Mouse (Mus musculus) forebrain, embryonic 15.5 days (tissue): ENCODE measurements at regions not wholly inside any gene's neighbourhood (a gene's known extent, or its start where the extent isn't known, plus 50 kb on each side); places are given as distances from the start of the nearest gene placed in this dataset.
A peak's percentile ranks its signal among the peaks of the same experiment; 100 is the strongest.

Experiments used
- ATAC-seq: fragments of 200-750 bp; cut with Nextera tagmentation; replicated peaks from 2 replicates; pipeline ENCODE4 v1.8.0; 2017; ENCODE audit warnings: mild to moderate bottlenecking, moderate TSS enrichment, moderate library complexity
- H3K27ac ChIP-seq: fragments of 300-500 bp; sonication (generic); replicated peaks from 2 replicates; pipeline ENCODE4 v1.5.1; 2015; ENCODE audit warnings: mild to moderate bottlenecking, inconsistent platforms
- H3K27me3 ChIP-seq: fragments of 300-500 bp; sonication (generic); 2 replicates; pipeline ENCODE4 v1.6.1; 2015; ENCODE audit warnings: inconsistent platforms
- H3K36me3 ChIP-seq: fragments of 300-500 bp; sonication (generic); 2 replicates; pipeline ENCODE4 v1.6.1; 2015; ENCODE audit warnings: mild to moderate bottlenecking, inconsistent platforms
- H3K4me1 ChIP-seq: fragments of 300-500 bp; sonication (generic); 2 replicates; pipeline ENCODE4 v1.6.1; 2015; ENCODE audit warnings: inconsistent platforms
- H3K4me2 ChIP-seq: fragments of 300-500 bp; sonication (generic); replicated peaks from 2 replicates; pipeline ENCODE4 v1.6.1; 2015; ENCODE audit warnings: mild to moderate bottlenecking, inconsistent platforms
- H3K4me3 ChIP-seq: fragments of 300-500 bp; sonication (generic); 2 replicates; pipeline ENCODE4 v1.5.1; 2015; ENCODE audit warnings: mild to moderate bottlenecking, inconsistent platforms
- H3K9ac ChIP-seq: fragments of 300-500 bp; sonication (generic); replicated peaks from 2 replicates; pipeline ENCODE4 v1.6.1; 2015; ENCODE audit warnings: mild to moderate bottlenecking, inconsistent platforms
- H3K9me3 ChIP-seq: fragments of 300-500 bp; sonication (generic); 2 replicates; pipeline ENCODE4 v1.6.1; 2016; ENCODE audit warnings: inconsistent platforms
- WGBS: fragments of 180-500 bp; shearing (Covaris S2); methylation state at CpG from one replicate; pipeline ENCODE4 v1.1.7; 2015; ENCODE audit warnings: mixed read lengths; 5-methylcytosine and 5-hydroxymethylcytosine counted together

DNA sequence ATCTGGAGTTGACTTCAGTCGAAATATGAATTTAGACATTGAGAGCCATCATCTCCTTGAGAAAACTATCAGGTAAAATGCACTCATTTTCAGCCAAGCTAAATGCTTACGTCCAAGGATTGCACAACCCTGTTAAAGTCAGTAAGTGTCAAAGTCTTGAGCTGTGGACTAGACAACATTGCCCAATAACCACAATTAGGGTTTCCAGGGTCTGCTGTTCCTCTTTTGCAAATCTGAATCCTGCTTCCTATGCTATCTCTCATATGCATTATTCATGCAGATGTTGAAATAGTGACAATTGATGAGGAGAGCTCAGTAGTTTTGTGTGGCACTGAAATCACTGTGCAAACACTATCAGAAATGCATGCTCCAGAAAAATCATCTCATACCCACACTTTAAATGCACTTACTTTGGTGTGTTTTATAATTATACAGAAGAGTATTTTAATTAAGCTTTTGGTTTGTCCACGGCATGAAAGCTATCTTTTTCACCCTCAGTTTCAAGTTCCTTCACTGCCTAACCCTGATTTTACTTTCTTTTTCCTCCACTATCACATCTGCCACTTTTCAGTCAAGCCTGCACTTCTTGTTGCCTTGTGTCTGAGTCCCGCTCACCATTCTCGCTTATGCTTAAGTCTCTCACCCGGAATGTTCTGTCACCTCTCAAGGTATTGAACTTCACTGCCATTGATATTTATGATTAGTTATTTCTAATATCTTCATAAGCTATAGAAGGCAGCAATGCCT, 429.4 kb upstream of the Mef2c start:
- Histone ChIP-seq H3K27ac (no peak overlapping the region), H3K4me1 (no peaks in the 10 kb centered on the region), H3K4me3 (no peak overlapping the region), H3K27me3 (no peaks in the 10 kb centered on the region), H3K36me3 (no peaks in the 10 kb centered on the region), H3K9ac (no peak overlapping the region), H3K4me2 (no peak overlapping the region), H3K9me3 (no peaks in the 10 kb centered on the region)
- no peak for ATAC-seq
- WGBS: 81% methylated on average over 6 of the region's 6 CpGs

GRCm38 (mm10) chr13:83075320-83075877, 428.4 kb upstream of the Mef2c start:
- H3K36me3 ChIP-seq: no peaks in the 10 kb centered on the region
- H3K27ac ChIP-seq: no peak overlapping the region
- no peaks in the 10 kb centered on the region for H3K4me1 ChIP-seq
- no peak overlapping the region for H3K4me3 ChIP-seq
- ATAC-seq: no peak
- no peak overlapping the region for H3K9ac ChIP-seq
- H3K9me3 ChIP-seq: no peaks in the 10 kb centered on the region
- WGBS: 73% methylated on average over 7 of the region's 7 CpGs
- H3K4me2 ChIP-seq: no peak overlapping the region
- H3K27me3 ChIP-seq: no peaks in the 10 kb centered on the region

- 79% methylated on average over 2 of the region's 2 CpGs for WGBS
- Histone ChIP-seq H3K4me3 (no peak overlapping the region), H3K9ac (no peak overlapping the region), H3K4me2 (no peak overlapping the region), H3K36me3 (no peaks in the 10 kb centered on the region), H3K4me1 (no peaks in the 10 kb centered on the region), H3K27me3 (no peaks in the 10 kb centered on the region), H3K9me3 (no peaks in the 10 kb centered on the region), H3K27ac (no peak overlapping the region)
- ATAC-seq: no peak
Observed at GRCm38 (mm10) chr13:83076611-83077010, 427.2 kb upstream of the Mef2c start.

GRCm38 (mm10) chr13:83077085-83077484, 426.7 kb upstream of the Mef2c start:
- Histone ChIP-seq H3K4me3 (no peak overlapping the region), H3K27ac (no peak overlapping the region), H3K4me2 (no peak overlapping the region), H3K9me3 (no peaks in the 10 kb centered on the region), H3K9ac (no peak overlapping the region), H3K36me3 (no peaks in the 10 kb centered on the region), H3K27me3 (no peaks in the 10 kb centered on the region), H3K4me1 (no peaks in the 10 kb centered on the region)
- 79% methylated on average over 1 of the region's 1 CpGs for WGBS
- ATAC-seq: no peak

- H3K4me1 ChIP-seq: no peaks in the 10 kb centered on the region
- H3K4me2 ChIP-seq: no peak overlapping the region
- no peak overlapping the region for H3K27ac ChIP-seq
- WGBS: 80% methylated on average over 1 of the region's 1 CpGs
- no peaks in the 10 kb centered on the region for H3K36me3 ChIP-seq
- no peaks in the 10 kb centered on the region for H3K9me3 ChIP-seq
- H3K9ac ChIP-seq: no peak overlapping the region
- ATAC-seq: no peak
- no peaks in the 10 kb centered on the region for H3K27me3 ChIP-seq
- H3K4me3 ChIP-seq: no peak overlapping the region
Observed at GRCm38 (mm10) chr13:83079291-83079690, 424.5 kb upstream of the Mef2c start.

DNA sequence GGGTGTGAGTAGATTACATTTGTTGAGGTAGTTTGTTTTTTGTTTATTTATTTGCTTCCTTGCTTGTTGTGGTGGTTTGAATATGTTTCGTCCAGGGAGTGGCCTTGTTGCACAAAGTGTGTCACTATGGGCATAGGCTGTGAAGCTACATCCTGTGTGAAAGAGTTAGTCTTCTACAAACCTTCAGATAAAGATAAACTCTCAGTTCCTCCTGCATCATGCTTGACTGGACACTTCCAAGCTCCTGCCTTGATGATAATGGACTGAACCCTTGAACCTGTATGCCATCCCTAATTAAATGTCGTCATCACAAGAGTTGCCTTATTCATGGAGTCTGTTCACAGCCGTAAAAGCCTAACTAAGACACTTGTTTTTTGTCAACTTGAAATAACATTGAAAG, 418.9 kb upstream of the Mef2c start:
- ATAC-seq: no peak

GRCm38 (mm10) chr13:83099908-83100307, 403.9 kb upstream of the Mef2c start:
- WGBS: 60% methylated on average over 1 of the region's 1 CpGs
- H3K27ac ChIP-seq: no peak overlapping the region
- H3K9ac ChIP-seq: no peak overlapping the region
- no peaks in the 10 kb centered on the region for H3K27me3 ChIP-seq
- H3K4me3 ChIP-seq: no peak overlapping the region
- H3K9me3 ChIP-seq: no peaks in the 10 kb centered on the region
- no peaks in the 10 kb centered on the region for H3K36me3 ChIP-seq
- H3K4me2 ChIP-seq: no peak overlapping the region
- H3K4me1 ChIP-seq: no peaks in the 10 kb centered on the region
- no peak for ATAC-seq

More for the DNA sequence above, 418.9 kb upstream of the Mef2c start:
- Histone ChIP-seq H3K4me3 (no peak overlapping the region), H3K27me3 (no peaks in the 10 kb centered on the region), H3K9me3 (no peaks in the 10 kb centered on the region), H3K36me3 (no peaks in the 10 kb centered on the region), H3K4me1 (no peaks in the 10 kb centered on the region), H3K4me2 (no peak overlapping the region), H3K9ac (no peak overlapping the region), H3K27ac (no peak overlapping the region)
- WGBS: 73% methylated on average over 3 of the region's 3 CpGs

GRCm38 (mm10) chr13:83110610-83111009, 393.2 kb upstream of the Mef2c start:
- no peaks in the 10 kb centered on the region for H3K27me3 ChIP-seq
- 68% methylated on average over 3 of the region's 3 CpGs for WGBS
- H3K4me3 ChIP-seq: no peak overlapping the region
- H3K4me1 ChIP-seq: 0 out of 2 replicates have a peak, but pooled peaks cover 3% of the 10 kb centered on the region
- no peak for ATAC-seq
- H3K9ac ChIP-seq: no peak overlapping the region
- no peak overlapping the region for H3K4me2 ChIP-seq
- no peak overlapping the region; the same call in 1 of the 2 replicates for H3K27ac ChIP-seq
- no peaks in the 10 kb centered on the region for H3K36me3 ChIP-seq
- no peaks in the 10 kb centered on the region for H3K9me3 ChIP-seq

DNA sequence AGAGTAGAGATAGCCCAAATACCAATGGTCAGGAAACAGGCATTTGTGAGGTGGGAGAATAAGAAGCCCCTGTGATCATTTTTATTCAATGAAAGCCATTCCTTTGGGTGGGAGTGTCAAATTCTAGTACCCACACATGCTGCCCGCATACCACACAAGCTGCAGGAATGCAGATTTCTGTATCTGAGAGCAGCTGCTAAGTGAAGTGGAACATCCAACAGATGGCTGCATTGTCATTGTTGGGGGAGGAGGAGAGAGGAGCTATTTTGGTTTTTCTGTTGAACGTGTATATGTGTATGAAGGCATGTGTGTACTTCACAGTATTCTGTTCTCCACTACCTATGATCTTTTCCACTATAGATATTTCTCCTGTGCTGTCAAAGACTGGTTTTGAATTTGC, 392.3 kb upstream of the Mef2c start:
- 6% methylated on average over 2 of the region's 2 CpGs for WGBS
- Histone ChIP-seq H3K9me3 (no peaks in the 10 kb centered on the region), H3K4me2 (no peak overlapping the region), H3K4me1 (0 out of 2 replicates have a peak, but pooled peaks cover 3% of the 10 kb centered on the region), H3K36me3 (no peaks in the 10 kb centered on the region), H3K9ac (no peak overlapping the region), H3K27me3 (no peaks in the 10 kb centered on the region), H3K4me3 (no peak overlapping the region), H3K27ac (no peak overlapping the region)
- 0 out of 2 replicates have a peak, but pooled peaks have one; percentile 43 for ATAC-seq

DNA sequence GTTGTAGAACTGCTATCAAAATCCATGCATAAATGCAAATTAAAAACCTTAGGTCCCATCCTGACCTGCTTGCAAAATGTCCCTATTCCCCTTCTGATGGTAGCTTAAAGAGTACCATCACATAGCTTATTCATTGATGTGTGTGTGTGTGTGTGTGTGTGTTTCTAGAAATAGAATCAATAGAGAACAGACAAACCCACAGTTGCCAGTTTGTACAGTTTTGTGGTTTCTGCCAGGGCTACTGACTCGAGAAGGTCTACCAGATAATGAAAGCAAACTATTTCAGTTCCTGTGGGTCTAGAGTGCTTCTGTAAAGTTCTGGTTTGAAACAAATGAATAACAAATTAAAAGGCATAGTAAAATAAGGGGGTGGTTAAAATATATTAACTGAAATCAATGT, 391.5 kb upstream of the Mef2c start:
- H3K4me1 ChIP-seq: 0 out of 2 replicates have a peak, but pooled peaks cover 3% of the 10 kb centered on the region
- H3K9me3 ChIP-seq: no peaks in the 10 kb centered on the region
- H3K27me3 ChIP-seq: no peaks in the 10 kb centered on the region
- no peak overlapping the region for H3K9ac ChIP-seq
- H3K36me3 ChIP-seq: no peaks in the 10 kb centered on the region
- H3K4me2 ChIP-seq: no peak overlapping the region
- WGBS: 70% methylated on average over 1 of the region's 1 CpGs
- no peak overlapping the region for H3K27ac ChIP-seq
- no peak for ATAC-seq
- no peak overlapping the region for H3K4me3 ChIP-seq

GRCm38 (mm10) chr13:83112741-83113140, 391.1 kb upstream of the Mef2c start:
- ATAC-seq: no peak
- H3K4me1 ChIP-seq: 0 out of 2 replicates have a peak, but pooled peaks cover 3% of the 10 kb centered on the region
- H3K4me2 ChIP-seq: no peak overlapping the region
- H3K27ac ChIP-seq: no peak overlapping the region
- no peak overlapping the region for H3K4me3 ChIP-seq
- no peaks in the 10 kb centered on the region for H3K9me3 ChIP-seq
- H3K36me3 ChIP-seq: no peaks in the 10 kb centered on the region
- 85% methylated on average over 5 of the region's 5 CpGs for WGBS
- H3K27me3 ChIP-seq: no peaks in the 10 kb centered on the region
- no peak overlapping the region for H3K9ac ChIP-seq

DNA sequence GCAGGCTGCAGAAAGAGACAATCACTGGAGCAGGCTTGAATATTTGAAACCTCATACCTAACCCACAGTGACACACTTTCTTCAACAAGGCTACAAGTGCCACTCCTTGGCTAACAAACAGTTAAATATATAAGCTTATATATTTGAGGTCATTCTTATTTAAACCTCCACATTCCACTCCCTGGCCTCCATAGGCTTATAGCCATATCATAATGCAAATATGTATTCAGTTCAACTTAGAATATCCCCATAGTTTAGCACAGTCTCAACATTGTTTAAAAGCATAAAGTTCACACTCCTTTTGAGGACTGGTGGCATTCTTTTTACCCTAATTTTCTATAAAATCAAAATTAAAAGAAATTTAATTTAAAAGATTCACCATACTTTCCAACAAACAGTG, 390.0 kb upstream of the Mef2c start:
- no peak for ATAC-seq
- Histone ChIP-seq H3K9me3 (no peaks in the 10 kb centered on the region), H3K9ac (no peak overlapping the region), H3K4me3 (no peak overlapping the region), H3K4me1 (0 out of 2 replicates have a peak, but pooled peaks cover 3% of the 10 kb centered on the region), H3K36me3 (no peaks in the 10 kb centered on the region), H3K27me3 (no peaks in the 10 kb centered on the region), H3K27ac (no peak overlapping the region), H3K4me2 (no peak overlapping the region)

GRCm38 (mm10) chr13:83114401-83114800, 389.4 kb upstream of the Mef2c start:
- ATAC-seq: no peak
- H3K36me3 ChIP-seq: no peaks in the 10 kb centered on the region
- H3K4me1 ChIP-seq: 0 out of 2 replicates have a peak, but pooled peaks cover 3% of the 10 kb centered on the region
- H3K27ac ChIP-seq: no peak overlapping the region
- WGBS: 91% methylated on average over 2 of the region's 2 CpGs
- H3K9me3 ChIP-seq: no peaks in the 10 kb centered on the region
- H3K4me3 ChIP-seq: no peak overlapping the region
- H3K27me3 ChIP-seq: no peaks in the 10 kb centered on the region
- no peak overlapping the region for H3K4me2 ChIP-seq
- no peak overlapping the region for H3K9ac ChIP-seq
